Mouse (Mus musculus) 3T3-L1 (cell line): ENCODE measurements around the gene Ccdc12.
A peak's percentile ranks its signal among the peaks of the same experiment; 100 is the strongest.

ENCODE experiments used
- DNase-seq: peaks from one replicate; pipeline ENCODE4 v3.0.0-alpha.2; 2015; ENCODE audit warnings: low read depth, low spot score

Ccdc12 gene

GRCm38 (mm10) chr9:110645219-110645618, 11.1 kb upstream of the Ccdc12 start:
- DNase-seq = no peak

- no peak for DNase-seq
Measured at GRCm38 (mm10) chr9:110649775-110650174, 6.5 kb upstream of the Ccdc12 start.

GRCm38 (mm10) chr9:110651931-110652722, 4.2 kb upstream of the Ccdc12 start:
- DNase-seq = no peak

- DNase-seq = no peak
Measured at GRCm38 (mm10) chr9:110652963-110653654, 3.2 kb upstream of the Ccdc12 start.

GRCm38 (mm10) chr9:110653655-110654461, 2.4 kb upstream of the Ccdc12 start, which contains the start of gene Nbeal2:
Gene Nbeal2 (minus strand): TSS chr9:110654161.
- DNase-seq = peak; percentile 90

- DNase-seq = no peak
Measured at GRCm38 (mm10) chr9:110654726-110655650, 1.3 kb upstream of the Ccdc12 start.

GRCm38 (mm10) chr9:110655651-110656007, 674 bp upstream of the Ccdc12 start:
- DNase-seq = no peak

GRCm38 (mm10) chr9:110657474-110658078, 1.3 kb downstream of the Ccdc12 start:
- peak; percentile 28 for DNase-seq

GRCm38 (mm10) chr9:110659521-110659920, 3.2 kb downstream of the Ccdc12 start:
- no peak for DNase-seq

- no peak for DNase-seq
Measured at GRCm38 (mm10) chr9:110660208-110660607, 3.9 kb downstream of the Ccdc12 start.

- DNase-seq = no peak
Measured at GRCm38 (mm10) chr9:110660856-110661612, 4.7 kb downstream of the Ccdc12 start.

GRCm38 (mm10) chr9:110662844-110663243, 6.5 kb downstream of the Ccdc12 start:
- DNase-seq = no peak

- no peak for DNase-seq
Measured at GRCm38 (mm10) chr9:110665912-110666311, 9.6 kb downstream of the Ccdc12 start.

GRCm38 (mm10) chr9:110666374-110666773, 10.1 kb downstream of the Ccdc12 start:
- DNase-seq = no peak

- DNase-seq = no peak
Measured at GRCm38 (mm10) chr9:110667219-110667836, 11.0 kb downstream of the Ccdc12 start.

GRCm38 (mm10) chr9:110668601-110669293, 12.4 kb downstream of the Ccdc12 start:
- DNase-seq = no peak

- no peak for DNase-seq
Measured at GRCm38 (mm10) chr9:110669785-110670184, 13.5 kb downstream of the Ccdc12 start.

GRCm38 (mm10) chr9:110672462-110673106, 16.3 kb downstream of the Ccdc12 start:
- peak; percentile 42 for DNase-seq
